Mouse (Mus musculus) mouse trophoblast stem cell (cell line): Measurements from ENCODE around the gene Prrt4.

Experiments used
- in situ Hi-C, 2 experiments: fragments of 300-500 bp; cut with MseI, MboI; formaldehyde crosslinking; loops; 2 replicates in 1 of 2; 3 replicates in 1 of 2; pipeline ENCODE4 v1.15.1; 2025

Gene Prrt4

GRCm38 (mm10) chr6:29160786-29161185, 18.6 kb downstream of the Prrt4 start:
- in situ Hi-C loops: no loop called here

DNA sequence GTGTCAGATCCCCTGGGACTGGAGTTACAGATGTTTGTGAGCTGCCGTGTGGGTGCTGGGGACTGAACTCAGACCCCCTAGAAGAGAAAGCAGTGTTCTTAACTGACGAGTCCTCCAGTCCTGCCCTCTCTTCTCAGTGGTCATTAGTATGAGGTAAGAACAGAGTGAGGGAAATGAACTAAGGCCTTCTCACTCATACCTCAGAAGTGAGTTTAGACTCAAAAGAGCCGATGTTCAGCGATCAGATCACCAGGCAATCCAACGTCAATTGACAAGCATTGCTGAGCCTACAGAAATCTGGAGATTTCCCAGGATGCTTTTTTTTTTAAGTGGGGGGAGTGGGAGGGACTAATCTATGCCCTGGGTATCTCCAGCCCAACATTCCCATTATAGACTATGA, 23.1 kb downstream of the Prrt4 start:
- in situ Hi-C loops: no loop called here

DNA sequence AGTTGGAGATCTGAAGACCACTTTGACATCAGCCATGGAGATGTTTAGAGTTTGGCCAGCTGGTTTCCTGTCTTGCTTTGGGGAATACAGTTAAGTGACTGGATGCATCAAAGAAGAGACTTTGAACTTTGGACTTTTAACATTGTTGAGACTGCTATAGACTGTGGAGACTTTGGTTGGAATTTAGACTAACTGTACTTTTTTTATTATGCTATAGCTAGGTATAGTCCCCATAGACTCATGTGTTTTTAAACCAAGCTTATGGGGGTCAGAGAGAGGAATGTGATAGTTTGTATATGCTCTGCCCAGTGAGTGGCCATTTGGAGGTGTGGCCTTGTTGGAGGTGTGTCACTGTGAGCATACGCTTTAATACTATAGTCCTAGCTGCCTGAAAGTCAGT, 29.4 kb downstream of the Prrt4 start:
- in situ Hi-C loops: no loop called here

DNA sequence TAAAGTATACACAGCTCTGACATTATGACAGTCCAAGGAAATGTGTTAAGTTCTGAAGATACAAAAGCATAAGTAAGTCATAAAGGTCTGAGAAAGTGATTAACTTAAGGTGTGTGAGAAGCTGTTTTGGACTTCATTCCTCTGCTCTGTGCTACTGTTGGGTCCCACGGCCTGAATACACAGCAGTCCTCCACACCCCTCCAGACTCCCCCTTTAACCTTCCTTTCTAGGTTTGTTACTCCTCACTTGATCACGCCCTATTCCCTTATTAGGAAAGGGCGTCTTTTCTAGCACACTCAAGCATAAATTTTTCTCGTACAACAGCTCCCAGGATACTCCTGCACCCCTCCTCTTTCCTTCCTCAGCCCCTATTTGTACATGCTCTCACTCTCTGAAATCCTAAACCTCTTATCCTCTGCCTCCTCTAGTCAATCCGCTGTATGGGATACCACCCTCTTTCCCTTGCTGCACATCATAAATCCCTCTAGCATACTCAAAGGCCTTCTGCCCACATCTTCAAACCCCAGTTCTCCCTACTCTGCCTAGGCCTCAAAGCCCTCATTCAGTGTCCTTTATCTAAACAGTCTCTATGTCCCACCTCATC, 31.9 kb downstream of the Prrt4 start:
- in situ Hi-C loops: no loop called here

DNA sequence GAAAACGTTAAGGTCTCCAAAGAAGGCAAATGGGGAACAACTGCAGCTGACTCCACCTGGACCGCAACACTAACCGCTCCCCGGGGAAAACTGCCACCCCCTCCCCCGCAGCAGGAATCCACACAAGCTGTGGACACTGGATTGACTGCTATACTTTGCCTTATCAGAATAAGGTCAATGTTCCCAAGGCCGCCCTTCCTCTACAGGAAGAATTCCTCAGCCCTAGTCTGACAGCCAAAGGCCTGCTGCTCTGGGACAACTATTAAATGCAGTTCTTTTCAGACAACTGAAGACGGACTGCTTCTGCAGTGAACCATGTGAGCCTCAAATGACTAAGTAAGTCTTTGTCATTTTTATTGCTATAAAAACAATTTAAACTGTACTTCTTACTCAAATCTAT, 32.7 kb downstream of the Prrt4 start:
- in situ Hi-C loops: no loop called here

GRCm38 (mm10) chr6:29145456-29146307, 33.7 kb downstream of the Prrt4 start:
- in situ Hi-C loops: no loop called here

DNA sequence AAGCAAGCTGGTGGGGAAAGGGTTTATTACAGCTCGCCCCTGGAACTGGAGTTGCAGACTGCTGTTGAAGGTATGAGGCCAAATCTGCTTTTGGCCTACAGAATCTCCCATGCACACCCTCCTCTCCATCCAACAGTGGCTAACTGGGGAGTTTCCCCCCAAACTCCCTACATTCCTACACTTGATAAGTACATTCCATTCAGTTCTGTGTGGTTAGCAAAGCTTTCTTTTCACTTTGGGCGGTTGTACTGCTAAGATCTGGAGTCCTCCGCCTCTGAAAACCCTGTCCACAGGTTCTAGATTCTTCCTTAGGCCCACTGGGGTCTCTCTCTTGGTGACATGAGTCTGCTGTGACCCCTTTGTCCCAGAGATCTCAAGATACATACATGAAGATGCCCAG, 34.4 kb downstream of the Prrt4 start:
- in situ Hi-C loops: no loop called here

DNA sequence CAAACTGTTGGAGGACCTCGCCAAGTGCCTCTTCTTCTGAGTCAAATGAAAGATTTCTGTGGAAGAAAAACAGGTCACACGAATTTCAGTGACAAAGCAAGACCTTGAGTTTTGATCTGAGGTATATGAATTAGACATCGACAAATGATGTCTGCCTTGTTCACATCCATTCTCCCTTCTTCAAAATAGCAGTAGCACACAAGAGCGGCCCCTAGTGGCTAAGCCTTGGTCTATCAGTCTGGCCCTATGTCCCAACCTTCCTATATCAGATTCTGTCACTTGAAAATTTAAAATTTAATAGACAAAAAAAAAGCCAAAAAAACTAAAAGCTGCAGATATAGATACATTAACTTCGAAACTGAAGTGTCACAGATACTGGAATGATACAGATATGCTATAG, 35.8 kb downstream of the Prrt4 start:
- in situ Hi-C loops: no loop called here

DNA sequence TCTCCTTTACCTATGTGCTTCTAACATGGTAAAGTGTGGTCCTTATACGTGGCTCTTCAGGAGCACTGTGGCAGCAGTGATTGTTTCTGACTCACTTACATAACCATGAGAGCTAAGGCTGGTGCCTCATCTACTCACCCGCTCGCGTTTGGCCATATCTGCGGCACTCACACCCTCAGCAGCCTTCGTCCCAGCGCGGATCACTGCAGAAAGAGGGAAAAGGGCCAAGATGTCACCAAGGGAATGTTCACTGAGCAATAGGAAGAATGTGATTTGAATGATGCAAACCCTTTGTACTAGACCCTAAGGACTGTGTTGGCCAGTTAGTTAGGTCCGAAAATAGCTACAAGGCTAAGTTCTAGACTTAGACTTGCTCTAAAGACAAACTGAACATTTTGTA, 41.9 kb downstream of the Prrt4 start:
- in situ Hi-C loops: no loop called here

DNA sequence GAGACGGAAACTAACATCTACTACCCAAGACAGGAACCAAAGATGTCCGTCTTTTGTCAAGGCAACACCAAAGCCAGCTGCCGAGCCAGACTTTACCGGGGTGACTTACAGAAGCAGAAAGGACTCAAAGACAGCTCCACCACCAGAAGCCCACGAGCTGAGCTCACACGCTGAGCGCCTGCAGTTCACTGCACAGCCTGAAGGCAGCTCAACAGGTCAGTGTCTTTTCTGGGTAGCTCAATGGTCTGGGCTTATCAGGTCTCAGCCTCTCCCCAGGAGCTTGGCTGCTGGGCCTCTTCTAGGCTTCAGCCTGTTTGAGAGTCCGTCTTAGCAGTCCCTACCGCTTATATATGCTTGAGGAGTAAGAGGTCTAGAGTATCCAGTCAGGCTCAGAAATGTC, 46.3 kb downstream of the Prrt4 start:
- in situ Hi-C loops: no loop called here

GRCm38 (mm10) chr6:29126878-29127426, 52.4 kb downstream of the Prrt4 start:
- in situ Hi-C loops: no loop called here

DNA sequence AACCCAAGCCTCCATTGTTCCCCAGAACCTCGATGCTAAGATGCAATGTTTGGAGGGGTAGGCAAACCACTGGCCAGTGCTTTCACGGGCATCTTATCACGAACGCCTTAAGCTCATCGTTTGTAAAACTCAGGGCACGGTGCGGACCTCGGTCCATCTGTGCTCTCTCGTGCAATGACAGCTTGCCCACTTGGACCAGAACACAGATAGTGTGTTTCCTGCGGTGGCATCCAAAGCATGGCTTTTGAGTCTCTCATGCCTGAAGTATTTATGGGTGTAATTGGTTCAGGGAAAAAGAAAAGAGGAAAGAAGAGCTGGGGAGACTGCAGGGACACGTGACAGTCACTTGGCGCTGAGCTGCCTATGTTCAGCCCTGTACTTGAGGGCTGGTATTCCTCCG, 59.4 kb downstream of the Prrt4 start:
- in situ Hi-C loops: no loop called here
